Mouse (Mus musculus): ENCODE results near the gene Col19a1.

DNA sequence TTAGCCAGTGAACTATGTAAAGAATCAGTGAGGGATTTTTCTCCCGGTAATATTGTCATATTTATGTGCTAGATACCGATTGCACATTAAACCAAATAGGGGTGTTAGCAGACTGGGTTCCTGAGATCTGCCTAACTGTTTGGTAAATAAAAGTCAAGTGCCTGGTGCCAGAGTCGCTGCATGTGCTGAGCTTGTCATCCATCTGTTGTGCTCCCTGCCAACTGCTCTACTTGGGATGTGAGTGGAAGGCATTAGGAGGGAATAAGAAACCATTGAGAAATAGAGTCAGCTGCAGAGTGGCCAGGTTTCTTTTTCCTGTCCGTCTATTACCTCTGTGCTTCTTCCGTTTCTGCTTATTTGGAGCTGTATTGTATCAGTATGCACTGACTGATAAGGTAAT lies 71.9 kb downstream of the Col19a1 start:
- TF ChIP-seq POLR2A (IDR thresholded peaks at IDR 0.05; ENCODE audit: control insufficient read depth, extremely low read depth, insufficient read depth, low read length, poor library complexity) (no peak), CTCF (IDR thresholded peaks at IDR 0.05; ENCODE audit: borderline replicate concordance, control insufficient read depth, extremely low read depth, insufficient read depth, low read length, poor library complexity) (no peak)

Data from thymus, adult 2 months (tissue).